Mouse (Mus musculus): ENCODE data around the gene Zfp385b.

GRCm38 (mm10) chr2:77720806-77721205 is 98.6 kb downstream of the Zfp385b start:
- TF ChIP-seq POLR2A (IDR thresholded peaks at IDR 0.05; ENCODE audit: insufficient read length, low read depth) (no peak), TCF12 (IDR thresholded peaks at IDR 0.05; ENCODE audit: insufficient read depth, poor library complexity, severe bottlenecking) (no peak), REST (IDR thresholded peaks at IDR 0.05; ENCODE audit: insufficient read depth, insufficient read length) (no peak)
